Mouse (Mus musculus) MEL (cell line): ENCODE measurements around the gene Btaf1.

ENCODE experiments used
- CTCF ChIP-seq, 3 experiments: IDR thresholded peaks in 2 of 3; conservative IDR thresholded peaks in 1 of 3; 2 replicates each; pipeline ENCODE4 v1.5.1; 2011 to 2012; ENCODE audit warnings: low read length in 3 of 3, low read depth in 2 of 3, mild to moderate bottlenecking in 2 of 3, improper control_type of control experiment in 1 of 3, inconsistent platforms in 1 of 3, mixed read lengths in 1 of 3, moderate library complexity in 1 of 3; ENCODE audit not compliant: control insufficient read depth in 1 of 3, insufficient read depth in 1 of 3, poor library complexity in 1 of 3, severe bottlenecking in 1 of 3
- EP300 ChIP-seq, 2 experiments: IDR thresholded peaks; 2 replicates each; pipeline ENCODE4 v1.6.1; 2011; ENCODE audit warnings: improper control_type of control experiment in 2 of 2, low read length in 2 of 2, low read depth in 1 of 2, mild to moderate bottlenecking in 1 of 2
- ETS1 ChIP-seq: IDR thresholded peaks from 2 replicates; pipeline ENCODE4 v1.6.1; 2012; ENCODE audit warnings: low read depth, mild to moderate bottlenecking, inconsistent platforms, low read length, improper control_type of control experiment, moderate library complexity
- MAZ ChIP-seq: IDR thresholded peaks from 2 replicates; pipeline ENCODE4 v1.6.1; 2012; ENCODE audit warnings: low read depth, mild to moderate bottlenecking, inconsistent platforms, low read length, improper control_type of control experiment
- NRF1 ChIP-seq: IDR thresholded peaks from 2 replicates; pipeline ENCODE4 v1.6.1; 2014; ENCODE audit warnings: low read depth, mild to moderate bottlenecking, inconsistent platforms, low read length, improper control_type of control experiment, moderate library complexity; ENCODE audit not compliant: poor library complexity, insufficient read depth, severe bottlenecking
- POLR2A ChIP-seq, 2 experiments: IDR thresholded peaks; 2 replicates each; pipeline ENCODE4 v1.6.1; 2011 to 2012; ENCODE audit warnings: low read length in 2 of 2, mild to moderate bottlenecking in 2 of 2, control low read depth in 1 of 2, improper control_type of control experiment in 1 of 2, low read depth in 1 of 2, moderate library complexity in 1 of 2; ENCODE audit not compliant: control insufficient read depth in 1 of 2, insufficient read depth in 1 of 2, poor library complexity in 1 of 2
- RCOR1 ChIP-seq: IDR thresholded peaks from 2 replicates; pipeline ENCODE4 v1.6.1; 2012; ENCODE audit warnings: low read depth, mild to moderate bottlenecking, inconsistent platforms, low read length, improper control_type of control experiment
- USF1 ChIP-seq: IDR thresholded peaks from 2 replicates; pipeline ENCODE4 v1.6.1; 2014; ENCODE audit warnings: low read depth, mild to moderate bottlenecking, inconsistent platforms, low read length, improper control_type of control experiment, moderate library complexity
- ZKSCAN1 ChIP-seq: IDR thresholded peaks from 2 replicates; pipeline ENCODE4 v1.6.1; 2012; ENCODE audit warnings: low read depth, mild to moderate bottlenecking, inconsistent platforms, low read length, improper control_type of control experiment, moderate library complexity

- peak; percentile 35 to 94 (median 60) for TF ChIP-seq CTCF (IDR thresholded peaks at IDR 0.05 in 2 of 3, conservative IDR thresholded peaks at IDR 0.05 in 1 of 3; ENCODE audit: control insufficient read depth in 1 of 3, insufficient read depth in 1 of 3, low read depth in 2 of 3, low read length in 3 of 3, poor library complexity in 1 of 3, severe bottlenecking in 1 of 3)
- TF ChIP-seq RCOR1, result no peak
- TF ChIP-seq POLR2A (IDR thresholded peaks at IDR 0.05; ENCODE audit: control insufficient read depth in 1 of 2, insufficient read depth in 1 of 2, low read depth in 1 of 2, low read length in 2 of 2, poor library complexity in 1 of 2), result no peak
- TF ChIP-seq USF1, result no peak
- TF ChIP-seq NRF1, result no peak
- TF ChIP-seq MAZ, result no peak
- TF ChIP-seq EP300 (IDR thresholded peaks at IDR 0.05; ENCODE audit: low read depth in 1 of 2, low read length in 2 of 2), result no peak
- TF ChIP-seq ZKSCAN1, result no peak
- TF ChIP-seq ETS1, result no peak
Measured at GRCm38 (mm10) chr19:37050643-37051345, 124.9 kb downstream of the Btaf1 start.
